Mouse (Mus musculus) limb, embryonic 12.5 days (tissue): Measurements from ENCODE around the gene Znrd1as. TPM values are rescaled to one million over a fixed set of nuclear protein-coding genes. Genes with fewer than 3 reads are reported as not detected.

ENCODE experiments used
- ATAC-seq: fragments of 200-750 bp; cut with Nextera tagmentation; 2 replicates; pipeline ENCODE4 v1.8.0; 2017; ENCODE audit warnings: low read depth, moderate TSS enrichment; ENCODE audit not compliant: insufficient number of reproducible peaks, insufficient read depth, low FRiP score, low TSS enrichment
- H3K27ac ChIP-seq: fragments of 300-500 bp; sonication (generic); 2 replicates; pipeline ENCODE4 v1.5.1; 2016; ENCODE audit warnings: mild to moderate bottlenecking, moderate library complexity
- H3K27me3 ChIP-seq: fragments of 300-500 bp; sonication (generic); 2 replicates; pipeline ENCODE4 v1.6.1; 2016; ENCODE audit warnings: mild to moderate bottlenecking, moderate library complexity
- H3K36me3 ChIP-seq: fragments of 300-500 bp; sonication (generic); 2 replicates; pipeline ENCODE4 v1.6.1; 2016; ENCODE audit warnings: mild to moderate bottlenecking, moderate library complexity
- H3K4me1 ChIP-seq: fragments of 300-500 bp; sonication (generic); replicated peaks from 2 replicates; pipeline ENCODE4 v1.6.1; 2016
- H3K4me2 ChIP-seq: fragments of 300-500 bp; sonication (generic); 2 replicates; pipeline ENCODE4 v1.6.1; 2016; ENCODE audit warnings: mild to moderate bottlenecking, moderate library complexity
- H3K4me3 ChIP-seq: fragments of 300-500 bp; sonication (generic); replicated peaks from 2 replicates; pipeline ENCODE4 v1.5.1; 2016; ENCODE audit warnings: mild to moderate bottlenecking
- H3K9ac ChIP-seq: fragments of 300-500 bp; sonication (generic); replicated peaks from 2 replicates; pipeline ENCODE4 v1.6.1; 2016; ENCODE audit warnings: mild to moderate bottlenecking, moderate library complexity
- H3K9me3 ChIP-seq: fragments of 300-500 bp; sonication (generic); 2 replicates; pipeline ENCODE4 v1.6.1; 2016; ENCODE audit warnings: mild to moderate bottlenecking, moderate library complexity
- WGBS: fragments of 180-500 bp; shearing (Covaris S2); methylation state at CpG from one replicate; pipeline ENCODE4 v1.1.7; 2016; 5-methylcytosine and 5-hydroxymethylcytosine counted together
- polyA plus RNA-seq: library from polyadenylated mRNA; unstranded; fragments of >200 nt; fragmentation: Nextera tagmentation; extraction: Ambion mirVana; gene quantifications from 2 replicates; pipeline ENCODE4 v1.2.1, GENCODE M21; 2016

Znrd1as gene
- polyA plus RNA-seq, 1 experiment from 2014 or later = 7.0 TPM

- Histone ChIP-seq H3K27ac (no peak overlapping the region), H3K27me3 (no peaks in the 10 kb centered on the region), H3K4me2 (no peak overlapping the region), H3K9ac (no peak overlapping the region; the same call in 1 of the 2 replicates), H3K9me3 (no peaks in the 10 kb centered on the region), H3K36me3 (no peaks in the 10 kb centered on the region), H3K4me1 (no peaks in the 10 kb centered on the region), H3K4me3 (no peak overlapping the region)
- 28% methylated on average over 7 of the region's 7 CpGs for WGBS
- no peak for ATAC-seq
These were observed 38.8 kb downstream of the Znrd1as start for GRCm38 (mm10) chr17:36997033-36997735.

GRCm38 (mm10) chr17:36998477-36998876 lies 40.1 kb downstream of the Znrd1as start:
- ATAC-seq = no peak
- no peaks in the 10 kb centered on the region for H3K36me3 ChIP-seq
- H3K27me3 ChIP-seq = no peaks in the 10 kb centered on the region
- WGBS = 73% methylated on average over 2 of the region's 2 CpGs
- H3K9ac ChIP-seq = no peak overlapping the region
- no peak overlapping the region for H3K4me3 ChIP-seq
- no peaks in the 10 kb centered on the region for H3K4me1 ChIP-seq
- H3K4me2 ChIP-seq = no peak overlapping the region
- no peak overlapping the region for H3K27ac ChIP-seq
- no peaks in the 10 kb centered on the region for H3K9me3 ChIP-seq

- no peak within 1 kb of the TSS for H3K9ac ChIP-seq
- H3K27me3 ChIP-seq = no peaks in the 10 kb centered on the region
- no peak for ATAC-seq
- H3K4me3 ChIP-seq = peak within 1 kb of the TSS; percentile 72
- 91% methylated on average over 7 of the region's 7 CpGs for WGBS
- peaks cover 13% of the 10 kb centered on the region for H3K36me3 ChIP-seq
- H3K4me1 ChIP-seq = no peaks in the 10 kb centered on the region
- H3K27ac ChIP-seq = peak within 1 kb of the TSS; percentile 93
- H3K4me2 ChIP-seq = peak within 1 kb of the TSS; percentile 63
- no peaks in the 10 kb centered on the region for H3K9me3 ChIP-seq
These were observed 42.5 kb downstream of the Znrd1as start, which contains the start of gene Zfp57 for GRCm38 (mm10) chr17:37000863-37001262. Gene Zfp57, plus strand, starts transcription at chr17:37001163.

- Histone ChIP-seq H3K4me3 (peak overlapping the region; percentile 72), H3K27me3 (no peaks in the 10 kb centered on the region), H3K9me3 (no peaks in the 10 kb centered on the region), H3K9ac (peak overlapping the region; percentile 93), H3K27ac (peak overlapping the region; percentile 93), H3K4me1 (no peaks in the 10 kb centered on the region), H3K4me2 (peak overlapping the region; percentile 63), H3K36me3 (peaks cover 31% of the 10 kb centered on the region)
- under 1% methylated on average over 49 of the region's 49 CpGs for WGBS
- ATAC-seq = peak; percentile 92
These were observed 44.3 kb downstream of the Znrd1as start for GRCm38 (mm10) chr17:37002364-37003330.

GRCm38 (mm10) chr17:37003366-37003765 lies 45.0 kb downstream of the Znrd1as start:
- H3K36me3 ChIP-seq = peaks cover 38% of the 10 kb centered on the region
- WGBS = 52% methylated on average over 4 of the region's 4 CpGs
- peak overlapping the region; percentile 93 for H3K9ac ChIP-seq
- H3K27ac ChIP-seq = no peak overlapping the region
- H3K9me3 ChIP-seq = no peaks in the 10 kb centered on the region
- H3K4me1 ChIP-seq = no peaks in the 10 kb centered on the region
- ATAC-seq = 0 out of 2 replicates have a peak, but pooled peaks have one; percentile 3
- H3K4me2 ChIP-seq = peak overlapping the region; percentile 63
- H3K4me3 ChIP-seq = peak overlapping the region; percentile 72
- H3K27me3 ChIP-seq = no peaks in the 10 kb centered on the region

GRCm38 (mm10) chr17:37008161-37008560 lies 49.8 kb downstream of the Znrd1as start:
- no peak for ATAC-seq
- Histone ChIP-seq H3K9me3 (no peaks in the 10 kb centered on the region), H3K27ac (no peak overlapping the region), H3K4me1 (no peaks in the 10 kb centered on the region), H3K36me3 (peaks cover 77% of the 10 kb centered on the region), H3K4me3 (no peak overlapping the region), H3K4me2 (no peak overlapping the region), H3K27me3 (no peaks in the 10 kb centered on the region), H3K9ac (no peak overlapping the region)
- 91% methylated on average over 6 of the region's 6 CpGs for WGBS

GRCm38 (mm10) chr17:37009460-37010042 lies 51.2 kb downstream of the Znrd1as start:
- Histone ChIP-seq H3K4me2 (no peak overlapping the region), H3K4me1 (no peaks in the 10 kb centered on the region), H3K9me3 (no peaks in the 10 kb centered on the region), H3K27ac (no peak overlapping the region), H3K36me3 (peaks cover 77% of the 10 kb centered on the region), H3K27me3 (no peaks in the 10 kb centered on the region), H3K4me3 (no peak overlapping the region), H3K9ac (no peak overlapping the region)
- 95% methylated on average over 17 of the region's 17 CpGs for WGBS
- ATAC-seq = no peak

- peaks cover 55% of the 10 kb centered on the region for H3K36me3 ChIP-seq
- no peaks in the 10 kb centered on the region for H3K9me3 ChIP-seq
- no peak for ATAC-seq
- H3K4me3 ChIP-seq = no peak overlapping the region
- no peaks in the 10 kb centered on the region for H3K27me3 ChIP-seq
- WGBS = 77% methylated on average over 3 of the region's 3 CpGs
- no peaks in the 10 kb centered on the region for H3K4me1 ChIP-seq
- no peak overlapping the region for H3K4me2 ChIP-seq
- H3K9ac ChIP-seq = no peak overlapping the region
- no peak overlapping the region for H3K27ac ChIP-seq
These were observed 53.3 kb downstream of the Znrd1as start for GRCm38 (mm10) chr17:37011719-37012118.

GRCm38 (mm10) chr17:37012141-37012540 lies 53.7 kb downstream of the Znrd1as start:
- H3K36me3 ChIP-seq = peaks cover 51% of the 10 kb centered on the region
- no peak for ATAC-seq
- 65% methylated on average over 5 of the region's 5 CpGs for WGBS

More at GRCm38 (mm10) chr17:37012141-37012540, 53.7 kb downstream of the Znrd1as start:
- Histone ChIP-seq H3K27ac (no peak overlapping the region), H3K27me3 (no peaks in the 10 kb centered on the region), H3K9me3 (no peaks in the 10 kb centered on the region), H3K4me3 (no peak overlapping the region), H3K4me1 (no peaks in the 10 kb centered on the region), H3K4me2 (no peak overlapping the region), H3K9ac (no peak overlapping the region)
